Mouse (Mus musculus): ENCODE measurements at regions not wholly inside any gene's neighbourhood (a gene's known extent, or its start where the extent isn't known, plus 50 kb on each side); places are given as distances from the start of the nearest gene placed in this dataset.
A peak's percentile ranks its signal among the peaks of the same experiment; 100 is the strongest.

GRCm38 (mm10) chr10:126799393-126799792 lies 101.8 kb downstream of the Atp23 start:
- Histone ChIP-seq H3K4me1 (ENCODE audit: control insufficient read depth, insufficient read depth, low read length) (no peaks in the 10 kb centered on the region), H3K4me3 (replicated peaks; ENCODE audit: insufficient read depth, low read depth, low read length) (no peak overlapping the region), H3K27ac (ENCODE audit: insufficient read depth, low read length) (no peak overlapping the region), H3K27me3 (ENCODE audit: control insufficient read depth, insufficient read depth, low read length) (no peaks in the 10 kb centered on the region)
- TF ChIP-seq CTCF (IDR thresholded peaks at IDR 0.05; ENCODE audit: borderline replicate concordance, insufficient read depth, low read depth, low read length) (no peak), POLR2A (IDR thresholded peaks at IDR 0.05; ENCODE audit: borderline replicate concordance, insufficient read depth, low read length) (no peak)
- no peak for DNase-seq
- WGBS = 48% methylated on average over 4 of the region's 4 CpGs

DNA sequence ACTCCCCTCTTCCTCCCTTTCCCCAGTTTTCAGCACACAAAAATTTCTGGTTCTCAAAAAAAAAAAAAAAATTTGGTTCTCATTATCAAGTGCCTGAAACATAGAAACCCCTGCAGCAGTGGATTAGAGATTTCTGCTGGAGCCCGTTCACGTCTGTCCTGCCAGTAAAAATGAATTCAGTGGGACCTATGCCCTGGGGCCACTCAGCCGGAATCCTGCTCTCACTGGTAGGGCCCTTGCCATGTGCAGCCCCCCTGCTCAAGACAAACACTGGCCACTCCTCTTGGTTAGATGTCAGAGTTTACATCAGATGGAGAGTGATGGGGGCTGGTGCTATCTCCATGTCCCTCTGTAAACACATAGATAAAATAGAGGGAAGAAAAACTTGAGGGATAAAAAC lies 108.0 kb downstream of the Atp23 start:
- TF ChIP-seq POLR2A (IDR thresholded peaks at IDR 0.05; ENCODE audit: borderline replicate concordance, insufficient read depth, low read length) = no peak
- TF ChIP-seq CTCF (IDR thresholded peaks at IDR 0.05; ENCODE audit: borderline replicate concordance, insufficient read depth, low read depth, low read length) = no peak
- no peak for DNase-seq
- Histone ChIP-seq H3K27ac (ENCODE audit: insufficient read depth, low read length) (no peak overlapping the region), H3K4me3 (replicated peaks; ENCODE audit: insufficient read depth, low read depth, low read length) (no peak overlapping the region), H3K27me3 (ENCODE audit: control insufficient read depth, insufficient read depth, low read length) (no peaks in the 10 kb centered on the region), H3K4me1 (ENCODE audit: control insufficient read depth, insufficient read depth, low read length) (no peaks in the 10 kb centered on the region)
- 48% methylated on average over 3 of the region's 3 CpGs for WGBS

DNA sequence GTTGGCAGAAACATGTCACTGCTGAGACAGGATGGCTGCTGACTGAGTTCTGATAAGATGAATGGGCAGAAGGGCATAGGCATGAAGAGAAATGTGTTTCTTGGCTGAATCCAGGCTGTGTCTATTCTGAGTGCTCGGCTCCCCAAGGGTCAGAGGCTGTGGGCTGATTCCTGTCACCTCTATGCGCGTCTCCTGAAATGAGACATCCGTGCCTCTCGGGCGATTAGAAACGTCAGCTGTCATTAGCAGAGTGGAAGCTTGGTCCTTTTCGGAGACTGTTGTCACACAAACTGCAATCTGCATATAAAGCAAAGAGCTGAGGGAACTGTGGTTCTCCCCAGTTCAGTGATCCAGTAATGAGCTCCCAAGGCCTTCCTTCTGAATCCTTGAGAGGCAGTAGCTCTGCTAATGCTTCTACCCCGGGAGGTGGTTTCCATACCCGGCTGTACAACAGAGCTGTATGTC lies 108.8 kb downstream of the Atp23 start:
- TF ChIP-seq POLR2A (IDR thresholded peaks at IDR 0.05; ENCODE audit: borderline replicate concordance, insufficient read depth, low read length) (no peak), CTCF (IDR thresholded peaks at IDR 0.05; ENCODE audit: borderline replicate concordance, insufficient read depth, low read depth, low read length) (no peak)
- no peak for DNase-seq
- 28% methylated on average over 10 of the region's 10 CpGs for WGBS
- no peaks in the 10 kb centered on the region for H3K4me1 ChIP-seq (ENCODE audit: control insufficient read depth, insufficient read depth, low read length)
- H3K4me3 ChIP-seq (replicated peaks; ENCODE audit: insufficient read depth, low read depth, low read length) = no peak overlapping the region
- H3K27me3 ChIP-seq (ENCODE audit: control insufficient read depth, insufficient read depth, low read length) = no peaks in the 10 kb centered on the region
- H3K27ac ChIP-seq (ENCODE audit: insufficient read depth, low read length) = no peak overlapping the region

DNA sequence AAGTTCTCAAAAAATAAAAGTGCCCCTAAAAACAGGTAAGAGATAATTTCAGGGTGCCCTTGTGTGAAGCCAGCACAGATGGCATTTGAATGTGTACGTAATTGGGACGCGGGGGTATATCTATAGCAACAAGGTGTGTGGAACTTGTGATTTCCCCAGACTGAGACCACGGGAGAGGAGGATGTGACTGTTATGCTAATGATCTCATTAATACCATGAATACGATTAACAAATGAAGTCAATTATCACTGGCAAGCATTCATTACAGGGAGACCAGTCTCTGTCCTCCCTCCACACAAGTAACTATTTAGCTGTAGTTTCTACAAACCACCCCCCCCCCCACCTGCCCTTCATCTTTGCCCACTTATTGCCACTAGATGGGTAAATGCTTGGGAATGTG lies 112.9 kb downstream of the Atp23 start:
- H3K4me3 ChIP-seq (replicated peaks; ENCODE audit: insufficient read depth, low read depth, low read length) = no peak overlapping the region
- no peak for DNase-seq
- H3K27me3 ChIP-seq (ENCODE audit: control insufficient read depth, insufficient read depth, low read length) = no peaks in the 10 kb centered on the region
- TF ChIP-seq CTCF (IDR thresholded peaks at IDR 0.05; ENCODE audit: borderline replicate concordance, insufficient read depth, low read depth, low read length) (no peak), POLR2A (IDR thresholded peaks at IDR 0.05; ENCODE audit: borderline replicate concordance, insufficient read depth, low read length) (no peak)
- WGBS = 68% methylated on average over 5 of the region's 5 CpGs
- no peaks in the 10 kb centered on the region for H3K4me1 ChIP-seq (ENCODE audit: control insufficient read depth, insufficient read depth, low read length)
- no peak overlapping the region for H3K27ac ChIP-seq (ENCODE audit: insufficient read depth, low read length)

- TF ChIP-seq CTCF (IDR thresholded peaks at IDR 0.05; ENCODE audit: borderline replicate concordance, insufficient read depth, low read depth, low read length) (no peak), POLR2A (IDR thresholded peaks at IDR 0.05; ENCODE audit: borderline replicate concordance, insufficient read depth, low read length) (no peak)
- no peaks in the 10 kb centered on the region for H3K4me1 ChIP-seq (ENCODE audit: control insufficient read depth, insufficient read depth, low read length)
- H3K4me3 ChIP-seq (replicated peaks; ENCODE audit: insufficient read depth, low read depth, low read length) = no peak overlapping the region
- DNase-seq = no peak
- H3K27ac ChIP-seq (ENCODE audit: insufficient read depth, low read length) = no peak overlapping the region
- H3K27me3 ChIP-seq (ENCODE audit: control insufficient read depth, insufficient read depth, low read length) = no peaks in the 10 kb centered on the region
- 93% methylated on average over 8 of the region's 8 CpGs for WGBS
Observed at GRCm38 (mm10) chr10:126783161-126783560, 118.0 kb downstream of the Atp23 start.

DNA sequence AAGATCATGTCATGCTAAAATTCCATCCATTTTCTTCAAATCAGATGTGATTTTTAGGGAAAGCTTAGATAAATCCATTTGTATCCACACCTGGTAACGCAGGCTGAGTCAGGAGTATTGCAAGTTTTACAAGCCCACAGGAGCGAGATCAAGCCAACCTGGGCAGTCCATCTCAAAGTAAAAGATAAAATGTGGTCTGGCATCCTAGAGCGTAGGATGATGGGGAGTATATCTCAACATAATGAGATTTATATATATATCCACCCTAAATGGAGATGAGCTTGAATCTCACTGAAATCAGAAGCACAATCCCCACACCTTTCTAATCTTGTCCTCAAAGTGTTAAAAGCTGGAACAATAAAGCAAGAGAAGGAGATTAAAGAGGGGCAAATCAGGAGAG lies 124.6 kb downstream of the Atp23 start:
- Histone ChIP-seq H3K27ac (ENCODE audit: insufficient read depth, low read length) (no peak overlapping the region), H3K4me3 (replicated peaks; ENCODE audit: insufficient read depth, low read depth, low read length) (no peak overlapping the region), H3K4me1 (ENCODE audit: control insufficient read depth, insufficient read depth, low read length) (no peaks in the 10 kb centered on the region), H3K27me3 (ENCODE audit: control insufficient read depth, insufficient read depth, low read length) (no peaks in the 10 kb centered on the region)
- no peak for DNase-seq
- WGBS = 83% methylated on average over 3 of the region's 3 CpGs
- TF ChIP-seq POLR2A (IDR thresholded peaks at IDR 0.05; ENCODE audit: borderline replicate concordance, insufficient read depth, low read length) (no peak), CTCF (IDR thresholded peaks at IDR 0.05; ENCODE audit: borderline replicate concordance, insufficient read depth, low read depth, low read length) (no peak)

GRCm38 (mm10) chr10:126775946-126776345 lies 125.2 kb downstream of the Atp23 start:
- WGBS = 25% methylated on average over 13 of the region's 13 CpGs
- DNase-seq = no peak
- no peak overlapping the region for H3K4me3 ChIP-seq (replicated peaks; ENCODE audit: insufficient read depth, low read depth, low read length)
- H3K27ac ChIP-seq (ENCODE audit: insufficient read depth, low read length) = no peak overlapping the region
- TF ChIP-seq CTCF (IDR thresholded peaks at IDR 0.05; ENCODE audit: borderline replicate concordance, insufficient read depth, low read depth, low read length) (no peak), POLR2A (IDR thresholded peaks at IDR 0.05; ENCODE audit: borderline replicate concordance, insufficient read depth, low read length) (no peak)
- no peaks in the 10 kb centered on the region for H3K27me3 ChIP-seq (ENCODE audit: control insufficient read depth, insufficient read depth, low read length)
- no peaks in the 10 kb centered on the region; the same call in 1 of the 2 replicates for H3K4me1 ChIP-seq (ENCODE audit: control insufficient read depth, insufficient read depth, low read length)

DNA sequence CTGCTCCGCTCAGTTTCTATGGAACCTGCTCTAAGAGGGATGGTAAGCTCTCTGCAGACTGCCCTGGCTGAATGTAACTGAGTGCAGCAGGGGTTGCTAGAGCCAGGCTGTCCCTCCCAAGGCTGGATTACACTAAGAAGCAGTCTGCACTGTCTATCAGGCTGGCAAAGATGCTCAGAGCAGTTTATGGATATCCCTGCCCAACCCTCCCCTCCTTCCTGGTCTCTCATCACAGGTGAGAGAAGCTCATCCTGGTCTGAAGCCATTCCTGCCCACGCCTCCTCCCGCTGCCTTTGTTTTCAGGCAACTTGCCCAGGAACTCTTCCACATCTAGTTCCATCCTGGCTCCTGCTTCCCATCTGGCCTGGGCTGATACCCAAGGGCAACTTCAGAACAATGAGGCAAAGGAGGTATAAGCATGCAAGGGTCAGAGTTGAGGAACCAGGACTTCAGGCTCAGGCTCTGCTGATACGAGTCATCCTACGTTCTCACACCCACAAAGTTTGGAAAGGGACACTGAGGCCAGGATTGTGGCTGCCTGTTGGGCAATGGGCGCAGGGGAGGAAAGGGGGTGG lies 130.6 kb downstream of the Atp23 start:
- no peak for TF ChIP-seq POLR2A (IDR thresholded peaks at IDR 0.05; ENCODE audit: borderline replicate concordance, insufficient read depth, low read length)
- TF ChIP-seq CTCF (IDR thresholded peaks at IDR 0.05; ENCODE audit: borderline replicate concordance, insufficient read depth, low read depth, low read length) = no peak
- Histone ChIP-seq H3K27ac (ENCODE audit: insufficient read depth, low read length) (no peak overlapping the region), H3K4me1 (ENCODE audit: control insufficient read depth, insufficient read depth, low read length) (peaks cover 4% of the 10 kb centered on the region), H3K27me3 (ENCODE audit: control insufficient read depth, insufficient read depth, low read length) (no peaks in the 10 kb centered on the region), H3K4me3 (replicated peaks; ENCODE audit: insufficient read depth, low read depth, low read length) (no peak overlapping the region)
- 29% methylated on average over 6 of the region's 6 CpGs for WGBS
- DNase-seq = peak; percentile 13 to 27

All from cerebellum, adult 2 months (tissue).